Mouse (Mus musculus) cerebellum, adult 2 months (tissue): ENCODE measurements at regions not wholly inside any gene's neighbourhood (a gene's known extent, or its start where the extent isn't known, plus 50 kb on each side); places are given as distances from the start of the nearest gene placed in this dataset.

ENCODE experiments used
- CTCF ChIP-seq: fragments of 200-500 bp; IDR thresholded peaks from 2 replicates; pipeline ENCODE4 v1.5.1; 2011; ENCODE audit warnings: low read depth, mild to moderate bottlenecking, control low read depth, low read length, moderate library complexity, borderline replicate concordance; ENCODE audit not compliant: insufficient read depth
- POLR2A ChIP-seq: fragments of 200-500 bp; IDR thresholded peaks from 2 replicates; pipeline ENCODE4 v1.6.1; 2011; ENCODE audit warnings: low read length, control low read depth, borderline replicate concordance; ENCODE audit not compliant: insufficient read depth

DNA sequence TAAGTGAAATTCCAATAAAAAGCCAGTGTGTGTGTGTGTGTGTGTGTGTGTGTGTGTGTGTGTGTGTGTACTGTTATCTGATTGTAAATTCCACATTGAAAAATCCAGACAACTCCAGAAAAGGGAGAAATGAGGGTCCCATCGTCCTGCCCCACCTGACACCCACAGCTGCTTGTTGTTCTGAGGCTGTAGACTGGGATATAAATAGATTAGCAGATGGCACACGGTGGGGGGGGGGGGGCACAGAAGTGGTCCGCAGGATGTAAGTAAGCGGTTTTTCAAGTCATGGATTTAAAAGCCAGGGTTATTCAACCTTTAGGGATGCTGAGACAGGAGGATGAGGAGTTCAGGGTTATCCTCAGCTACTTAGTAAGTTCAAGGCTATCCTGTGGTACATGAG is 138.7 kb downstream of the Cdc5l start:
- TF ChIP-seq POLR2A (no peak), CTCF (no peak)
